Mouse (Mus musculus): ENCODE results near the gene Rmdn3.

- TF ChIP-seq RAD21 (IDR thresholded peaks at IDR 0.05; ENCODE audit: low read depth, low read length) (no peak), MAFK (IDR thresholded peaks at IDR 0.05; ENCODE audit: insufficient replicate concordance, low read length) (no peak), MAZ (IDR thresholded peaks at IDR 0.05; ENCODE audit: low read depth, low read length) (no peak), CHD1 (IDR thresholded peaks at IDR 0.05; ENCODE audit: low read depth, low read length) (no peak), POLR2A (IDR thresholded peaks at IDR 0.05; ENCODE audit: low read depth, low read length) (no peak), CTCF (conservative IDR thresholded peaks at IDR 0.05 in 1 of 2, IDR thresholded peaks at IDR 0.05 in 1 of 2; ENCODE audit: low read depth in 2 of 2, low read length in 2 of 2) (no peak), KAT2A (IDR thresholded peaks at IDR 0.05; ENCODE audit: insufficient replicate concordance, low read length) (no peak), NELFE (IDR thresholded peaks at IDR 0.05; ENCODE audit: low read depth, low read length) (no peak), SMC3 (IDR thresholded peaks at IDR 0.05; ENCODE audit: low read depth, low read length) (no peak), USF1 (IDR thresholded peaks at IDR 0.05; ENCODE audit: low read depth, low read length) (no peak), UBTF (IDR thresholded peaks at IDR 0.05; ENCODE audit: low read depth, low read length) (no peak), ZNF384 (IDR thresholded peaks at IDR 0.05; ENCODE audit: low read depth, low read length) (no peak)
Observed at GRCm38 (mm10) chr2:119202914-119203453, 46.1 kb upstream of the Rmdn3 start.
